ENCODE assay signal across 8 mouse cellular contexts in the genomic region with DNA sequence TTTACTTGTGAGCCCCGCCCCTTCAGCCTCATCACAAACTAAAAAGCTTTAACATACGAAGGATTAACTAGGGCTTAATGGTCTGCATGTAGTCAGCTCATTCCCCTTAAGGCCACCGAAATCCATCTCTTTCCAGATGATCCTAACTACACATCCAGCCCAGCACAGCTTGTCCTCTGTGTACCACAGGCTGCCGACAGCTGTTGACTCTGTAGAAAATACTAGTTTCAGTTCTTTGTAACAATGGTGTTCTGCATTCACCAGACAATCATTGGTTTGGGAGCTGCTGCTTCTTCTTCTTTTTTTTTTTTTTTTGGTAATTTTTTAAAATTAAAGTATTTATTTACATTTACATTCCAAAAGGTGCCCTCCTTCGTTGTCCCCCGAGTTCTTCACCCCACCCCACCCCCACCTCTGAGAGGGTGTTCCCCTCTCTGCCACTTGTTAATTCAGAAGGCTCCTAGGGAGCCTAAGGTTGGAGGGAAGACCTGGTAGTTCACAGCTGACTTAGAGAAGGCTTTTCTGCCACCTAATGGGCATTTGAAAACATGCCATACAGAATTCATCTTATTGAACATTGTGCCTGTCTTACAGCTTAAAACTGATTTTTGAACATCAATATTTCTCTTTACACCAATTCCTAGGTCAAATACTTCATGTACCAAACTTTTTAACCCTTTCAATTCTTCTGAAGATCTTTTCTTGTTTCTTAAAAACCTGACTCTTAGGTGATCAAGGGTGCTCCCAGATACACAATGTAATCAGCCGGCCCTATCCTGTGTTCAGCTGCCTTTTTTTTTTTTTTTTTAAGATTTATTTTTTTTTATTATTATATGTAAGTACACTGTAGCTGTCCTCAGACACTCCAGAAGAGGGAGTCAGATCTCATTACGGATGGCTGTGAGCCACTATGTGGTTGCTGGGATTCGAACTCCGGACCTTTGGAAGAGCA. TPM values are rescaled to one million over a fixed set of nuclear protein-coding genes. Genes with fewer than 3 reads are reported as not detected.
DNase-seq lines count a peak whose midpoint lies in the region; ATAC-seq lines count a peak whose summit lies in the region.

No protein-coding gene starts in this region.

- no peak overlapping the region for H3K9ac ChIP-seq in hindbrain, embryonic 14.5 days
- no peak overlapping the region for H3K9ac ChIP-seq in hindbrain, embryonic 12.5 days

- WGBS in hindbrain, embryonic 14.5 days = 65% methylated on average over 10 of the region's 10 CpGs
- WGBS in hindbrain, embryonic 12.5 days = 60% methylated on average over 10 of the region's 10 CpGs

- H3K27me3 ChIP-seq in hindbrain, embryonic 14.5 days (ENCODE audit: control insufficient read depth, insufficient read depth, low read length) = no peaks in the 10 kb centered on the region
- H3K27me3 ChIP-seq in hindbrain, embryonic 12.5 days = no peaks in the 10 kb centered on the region

- no peak overlapping the region for H3K4me2 ChIP-seq in hindbrain, embryonic 14.5 days (replicated peaks)
- no peak overlapping the region for H3K4me2 ChIP-seq in hindbrain, embryonic 12.5 days (replicated peaks)

- no peak for ATAC-seq in hindbrain, embryonic 14.5 days (ENCODE audit: low FRiP score)
- ATAC-seq in hindbrain, embryonic 12.5 days (ENCODE audit: low FRiP score) = no peak

- peaks cover 16% of the 10 kb centered on the region for H3K36me3 ChIP-seq in hindbrain, embryonic 14.5 days (replicated peaks; ENCODE audit: control insufficient read depth, insufficient read depth)
- H3K36me3 ChIP-seq in hindbrain, embryonic 12.5 days = peaks cover 14% of the 10 kb centered on the region; the same call in 1 of the 2 replicates

- no peak overlapping the region for H3K27ac ChIP-seq in hindbrain, embryonic 14.5 days
- no peak overlapping the region for H3K27ac ChIP-seq in hindbrain, embryonic 12.5 days

- no peaks in the 10 kb centered on the region for H3K4me1 ChIP-seq in hindbrain, embryonic 14.5 days (replicated peaks; ENCODE audit: control insufficient read depth, insufficient read depth, low read length)
- no peaks in the 10 kb centered on the region for H3K4me1 ChIP-seq in hindbrain, embryonic 12.5 days

- H3K4me3 ChIP-seq in hindbrain, embryonic 14.5 days (replicated peaks; ENCODE audit: low read length) = no peak overlapping the region
- no peak overlapping the region for H3K4me3 ChIP-seq in hindbrain, embryonic 12.5 days

- H3K9me3 ChIP-seq in hindbrain, embryonic 14.5 days (ENCODE audit: control insufficient read depth, low read length) = no peaks in the 10 kb centered on the region
- no peaks in the 10 kb centered on the region for H3K9me3 ChIP-seq in hindbrain, embryonic 12.5 days (replicated peaks)

- DNase-seq in hindbrain, embryonic 14.5 days (ENCODE audit: low spot score) = peak; percentile 74
- DNase-seq in CD8-positive naive resting alpha-beta T cell, adult 2 months (ENCODE audit: low read depth in 2 of 2, low spot score in 2 of 2) = peak; percentile 2 to 12
- DNase-seq in adipocyte (ENCODE audit: low spot score) = peak; percentile 50
- peak; percentile 27 for DNase-seq in lung, postnatal 10 days
- no peak for DNase-seq in urinary bladder, adult 2 months (ENCODE audit: low spot score)
- DNase-seq in right cerebral cortex, postnatal 10 days (ENCODE audit: low spot score in 2 of 2) = no peak
- no peak for DNase-seq in layer of hippocampus, adult 9-10 months (ENCODE audit: low spot score)

RNA-seq across cellular contexts. Expression of gene Aida, which starts 23.2 kb away (rescaled TPM):
- polyA plus RNA-seq in hindbrain, embryonic 14.5 days (2014; fragmentation: Nextera tagmentation; extraction: Ambion mirVana) = 36.2 and 38.7 TPM in 2 replicates
- polyA plus RNA-seq in hindbrain, embryonic 12.5 days (2016; fragmentation: Nextera tagmentation; extraction: Ambion mirVana) = 72.7 and 74.3 TPM in 2 replicates
- polyA plus RNA-seq in urinary bladder, adult 2 months (2012; rRNA removed) = 67.5 and 70.7 TPM in 2 replicates

RNA-seq across cellular contexts. Expression of gene Brox, which starts 23.9 kb away (rescaled TPM):
- 115 and 125 TPM in 2 replicates for polyA plus RNA-seq in hindbrain, embryonic 14.5 days (2014; fragmentation: Nextera tagmentation; extraction: Ambion mirVana)
- polyA plus RNA-seq in hindbrain, embryonic 12.5 days (2016; fragmentation: Nextera tagmentation; extraction: Ambion mirVana) = 77.8 and 86.9 TPM in 2 replicates
- polyA plus RNA-seq in urinary bladder, adult 2 months (2012; rRNA removed) = 36.6 and 40.9 TPM in 2 replicates

RNA-seq across cellular contexts. Expression of gene Disp1, which starts 51.8 kb away (rescaled TPM):
- polyA plus RNA-seq in hindbrain, embryonic 14.5 days (2014; fragmentation: Nextera tagmentation; extraction: Ambion mirVana) = 9.4 and 10.2 TPM in 2 replicates
- 15.8 and 20.7 TPM in 2 replicates for polyA plus RNA-seq in hindbrain, embryonic 12.5 days (2016; fragmentation: Nextera tagmentation; extraction: Ambion mirVana)
- 5.2 and 7.8 TPM in 2 replicates for polyA plus RNA-seq in urinary bladder, adult 2 months (2012; rRNA removed)

Comparison
In these comparisons a context has a peak if more than half of its experiments do, and no peak if none do; other contexts are left out.
1. DNase-seq: peak in hindbrain, embryonic 14.5 days (single experiment), CD8-positive naive resting alpha-beta T cell, adult 2 months (2 of 2), adipocyte (single experiment) and lung, postnatal 10 days (single experiment); none in urinary bladder, adult 2 months (single experiment), right cerebral cortex, postnatal 10 days (0 of 2) and layer of hippocampus, adult 9-10 months (single experiment).